Mouse (Mus musculus) CD4-positive, CD25-positive, alpha-beta regulatory T cell, adult 4 months (primary cell): ENCODE data around the gene Olfr1259. TPM values are rescaled to one million over a fixed set of nuclear protein-coding genes. Genes with fewer than 3 reads are reported as not detected.
"Not testable (repeated sequence)": the region's sequence is repeated elsewhere in the genome, so short reads cannot be mapped to it uniquely, and the experiment has no call there.

Experiments used
- ATAC-seq: one replicate; pipeline ENCODE4 v1.8.0; 2017
- polyA plus RNA-seq, 2 experiments: library from polyadenylated mRNA; unstranded; fragments of 100-300 nt; shearing (Covaris generic); gene quantifications; one replicate each; pipeline ENCODE4 v1.2.1; 2017

Olfr1259 gene
- polyA plus RNA-seq: not detected

DNA sequence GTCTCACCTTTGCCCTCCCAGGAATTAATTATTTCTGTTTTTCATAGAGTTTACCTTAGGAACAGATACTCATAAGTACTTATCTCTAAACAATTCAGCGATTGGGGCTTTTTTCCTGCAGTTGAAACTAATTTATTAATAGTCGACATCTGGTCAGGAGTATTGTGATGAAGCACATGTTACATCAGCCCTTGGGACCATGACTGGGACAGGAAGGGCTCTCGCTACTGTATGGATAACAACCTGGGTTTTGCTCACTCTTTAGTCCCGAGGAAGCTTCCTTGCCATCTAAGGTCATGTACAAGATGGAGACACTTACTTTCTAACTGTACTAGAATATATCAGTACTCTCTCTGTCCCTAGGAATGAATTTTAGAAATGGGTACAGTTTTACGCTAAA, at the start of gene Olfr1259:
Gene Olfr1259, minus strand, starts transcription at position 101 of the 400 bp plus-strand sequence.
- no peak for ATAC-seq

- ATAC-seq: no peak
Measured at GRCm38 (mm10) chr2:89990921-89991320, 42.5 kb upstream of the Olfr1259 start, which contains the start of gene Olfr1261. TSS of gene Olfr1261 (plus strand) at chr2:89991221.

DNA sequence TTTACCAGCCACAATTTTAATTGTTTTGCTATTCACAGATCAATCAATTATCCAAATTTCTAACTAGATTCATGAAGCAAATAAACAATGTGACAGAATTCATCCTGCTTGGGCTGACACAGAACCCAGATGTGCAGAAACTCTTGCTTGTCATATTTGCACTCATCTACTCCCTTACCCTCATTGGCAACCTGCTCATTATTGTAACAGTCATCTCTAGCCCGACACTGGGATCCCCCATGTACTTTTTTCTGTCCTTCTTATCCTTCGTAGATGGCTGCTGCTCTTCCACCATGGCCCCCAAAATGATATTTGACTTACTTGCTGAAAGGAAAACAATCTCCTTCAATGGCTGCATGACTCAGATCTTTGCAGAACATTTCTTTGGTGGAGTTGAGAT, 29.2 kb upstream of the Olfr1259 start:
- ATAC-seq: no peak

- no peak for ATAC-seq
Measured at GRCm38 (mm10) chr2:89974184-89974583, 25.7 kb upstream of the Olfr1259 start, which contains the start of gene Olfr1260. TSS of gene Olfr1260 (plus strand) at chr2:89974340.

- no peak for ATAC-seq
Measured at GRCm38 (mm10) chr2:89927009-89927408, 21.5 kb downstream of the Olfr1259 start, which contains the start of gene Olfr1258. TSS of gene Olfr1258 (plus strand) at chr2:89927309.

GRCm38 (mm10) chr2:89912616-89913015, 35.8 kb downstream of the Olfr1259 start:
- ATAC-seq: not testable (repeated sequence)

Other genes with a start within 250 kb of the Olfr1259 start
- gene Olfr1252, start 223.7 kb downstream of the Olfr1259 start, polyA plus RNA-seq: not detected
- under 1 TPM in 1 of 2 experiments, not detected in 1; 0.34 TPM for gene Olfr1253, start 191.6 kb downstream of the Olfr1259 start, polyA plus RNA-seq
- gene Olfr1254, start 155.0 kb downstream of the Olfr1259 start, polyA plus RNA-seq: not detected
- not detected for gene Olfr1255, start 136.6 kb downstream of the Olfr1259 start, polyA plus RNA-seq
- not detected for gene Olfr1256, start 107.1 kb downstream of the Olfr1259 start, polyA plus RNA-seq
- not detected for gene Olfr48, start 100.5 kb downstream of the Olfr1259 start, polyA plus RNA-seq
- not detected for gene Olfr1257, start 70.2 kb downstream of the Olfr1259 start, polyA plus RNA-seq
- under 1 TPM in 1 of 2 experiments, not detected in 1; 0.09 TPM for gene Olfr1258, start 21.4 kb downstream of the Olfr1259 start, polyA plus RNA-seq
- not detected for gene Olfr1260, start 25.7 kb upstream of the Olfr1259 start, polyA plus RNA-seq
- gene Olfr1261, start 42.6 kb upstream of the Olfr1259 start, polyA plus RNA-seq: not detected
- not detected for gene Olfr1262, start 51.5 kb upstream of the Olfr1259 start, polyA plus RNA-seq
- not detected for gene Olfr1263, start 63.5 kb upstream of the Olfr1259 start, polyA plus RNA-seq
- not detected for gene Olfr1264, start 76.9 kb upstream of the Olfr1259 start, polyA plus RNA-seq
- gene Olfr1265, start 86.7 kb upstream of the Olfr1259 start, polyA plus RNA-seq: not detected
- gene Olfr140, start 114.9 kb upstream of the Olfr1259 start, polyA plus RNA-seq: not detected
- gene Olfr1269, start 172.7 kb upstream of the Olfr1259 start, polyA plus RNA-seq: under 1 TPM in 1 of 2 experiments, not detected in 1; 0.09 TPM
- gene Olfr32, start 193.6 kb upstream of the Olfr1259 start, polyA plus RNA-seq: not detected
- not detected for gene Olfr1270, start 204.4 kb upstream of the Olfr1259 start, polyA plus RNA-seq